Mouse (Mus musculus) forebrain, embryonic 15.5 days (tissue): Measurements from ENCODE around the gene Ap1g1. TPM values are rescaled to one million over a fixed set of nuclear protein-coding genes. Genes with fewer than 3 reads are reported as not detected.
"Not testable (repeated sequence)": the region's sequence is repeated elsewhere in the genome, so short reads cannot be mapped to it uniquely, and the experiment has no call there.

ENCODE experiments used
- ATAC-seq: fragments of 200-750 bp; cut with Nextera tagmentation; replicated peaks from 2 replicates; pipeline ENCODE4 v1.8.0; 2017; ENCODE audit warnings: mild to moderate bottlenecking, moderate TSS enrichment, moderate library complexity
- H3K27ac ChIP-seq: fragments of 300-500 bp; sonication (generic); replicated peaks from 2 replicates; pipeline ENCODE4 v1.5.1; 2015; ENCODE audit warnings: mild to moderate bottlenecking, inconsistent platforms
- H3K27me3 ChIP-seq: fragments of 300-500 bp; sonication (generic); 2 replicates; pipeline ENCODE4 v1.6.1; 2015; ENCODE audit warnings: inconsistent platforms
- H3K36me3 ChIP-seq: fragments of 300-500 bp; sonication (generic); 2 replicates; pipeline ENCODE4 v1.6.1; 2015; ENCODE audit warnings: mild to moderate bottlenecking, inconsistent platforms
- H3K4me1 ChIP-seq: fragments of 300-500 bp; sonication (generic); 2 replicates; pipeline ENCODE4 v1.6.1; 2015; ENCODE audit warnings: inconsistent platforms
- H3K4me2 ChIP-seq: fragments of 300-500 bp; sonication (generic); replicated peaks from 2 replicates; pipeline ENCODE4 v1.6.1; 2015; ENCODE audit warnings: mild to moderate bottlenecking, inconsistent platforms
- H3K4me3 ChIP-seq: fragments of 300-500 bp; sonication (generic); 2 replicates; pipeline ENCODE4 v1.5.1; 2015; ENCODE audit warnings: mild to moderate bottlenecking, inconsistent platforms
- H3K9ac ChIP-seq: fragments of 300-500 bp; sonication (generic); replicated peaks from 2 replicates; pipeline ENCODE4 v1.6.1; 2015; ENCODE audit warnings: mild to moderate bottlenecking, inconsistent platforms
- H3K9me3 ChIP-seq: fragments of 300-500 bp; sonication (generic); 2 replicates; pipeline ENCODE4 v1.6.1; 2016; ENCODE audit warnings: inconsistent platforms
- WGBS: fragments of 180-500 bp; shearing (Covaris S2); methylation state at CpG from one replicate; pipeline ENCODE4 v1.1.7; 2015; ENCODE audit warnings: mixed read lengths; 5-methylcytosine and 5-hydroxymethylcytosine counted together
- polyA plus RNA-seq: library from polyadenylated mRNA; unstranded; fragments of >200 nt; fragmentation: Nextera tagmentation; extraction: Ambion mirVana; gene quantifications from 2 replicates; pipeline ENCODE4 v1.2.1, GENCODE M21; 2015

Gene Ap1g1
- polyA plus RNA-seq, 1 experiment from 2014 or later, result 51.8 TPM

DNA sequence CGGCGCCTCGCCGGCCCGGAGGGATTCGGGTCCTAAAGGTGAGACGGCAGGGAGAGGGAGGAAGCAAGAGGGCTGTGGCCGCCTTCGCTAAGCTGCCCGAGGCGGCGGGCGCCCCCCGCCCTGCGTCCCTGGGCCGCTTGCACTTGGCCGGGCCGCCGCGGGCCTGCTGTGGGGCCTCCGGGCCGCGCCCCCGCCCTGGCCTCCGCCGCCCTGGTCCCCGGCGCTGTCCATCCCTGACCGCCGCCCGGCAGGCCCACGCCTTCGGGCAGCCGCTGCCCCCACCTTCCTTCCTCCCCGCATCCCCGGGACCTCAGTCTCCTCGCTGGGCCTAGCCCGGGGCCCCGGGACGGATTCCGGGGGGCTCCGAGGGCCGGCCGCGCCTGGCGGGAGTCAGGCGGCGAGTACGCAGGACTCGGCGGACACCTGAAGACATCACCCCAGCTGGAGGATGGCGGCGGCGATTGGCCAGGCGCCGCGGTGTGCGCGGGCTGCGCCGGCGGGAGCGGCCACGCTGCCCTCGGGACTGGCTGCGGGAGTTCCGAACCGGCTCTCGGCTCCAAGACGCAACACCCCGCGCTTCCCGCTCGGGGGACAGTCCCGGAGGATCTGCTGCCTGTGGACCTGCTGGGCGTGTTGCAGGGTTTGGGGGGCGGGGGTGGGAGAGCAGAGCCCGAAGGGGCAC, 90.5 kb downstream of the Ap1g1 start:
- H3K4me2 ChIP-seq, result peak overlapping the region; percentile 85
- no peaks in the 10 kb centered on the region for H3K9me3 ChIP-seq
- under 1% methylated on average over 72 of the region's 78 CpGs for WGBS
- no peaks in the 10 kb centered on the region for H3K27me3 ChIP-seq
- peak overlapping the region; percentile 96 for H3K9ac ChIP-seq
- H3K4me1 ChIP-seq, result peaks cover 18% of the 10 kb centered on the region
- ATAC-seq, result peak; percentile 86
- peak overlapping the region; percentile 92 for H3K27ac ChIP-seq
- 0 out of 2 replicates have a peak, but pooled peaks cover 2% of the 10 kb centered on the region for H3K36me3 ChIP-seq
- peak overlapping the region; percentile 99 for H3K4me3 ChIP-seq

DNA sequence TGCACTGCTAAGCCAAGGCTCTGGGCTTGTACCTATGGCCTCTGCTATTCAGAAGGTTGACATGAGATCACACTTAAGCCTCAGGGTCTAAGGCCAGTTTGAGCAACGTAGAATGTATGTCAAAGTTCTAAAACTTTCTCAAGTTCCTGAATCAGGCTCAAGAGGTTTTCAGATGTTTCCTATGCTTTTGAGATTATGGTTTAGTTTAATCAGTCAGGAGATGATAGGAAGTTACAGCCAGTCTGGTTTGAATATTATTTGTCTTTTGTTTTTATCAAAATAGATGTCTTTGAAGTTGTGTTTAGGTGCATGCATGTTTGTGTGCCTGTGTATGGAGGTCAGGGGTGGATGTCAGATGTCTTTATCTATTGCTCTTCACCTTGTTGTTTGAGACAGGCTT, 92.7 kb downstream of the Ap1g1 start:
- 88% methylated on average over 1 of the region's 1 CpGs for WGBS

DNA sequence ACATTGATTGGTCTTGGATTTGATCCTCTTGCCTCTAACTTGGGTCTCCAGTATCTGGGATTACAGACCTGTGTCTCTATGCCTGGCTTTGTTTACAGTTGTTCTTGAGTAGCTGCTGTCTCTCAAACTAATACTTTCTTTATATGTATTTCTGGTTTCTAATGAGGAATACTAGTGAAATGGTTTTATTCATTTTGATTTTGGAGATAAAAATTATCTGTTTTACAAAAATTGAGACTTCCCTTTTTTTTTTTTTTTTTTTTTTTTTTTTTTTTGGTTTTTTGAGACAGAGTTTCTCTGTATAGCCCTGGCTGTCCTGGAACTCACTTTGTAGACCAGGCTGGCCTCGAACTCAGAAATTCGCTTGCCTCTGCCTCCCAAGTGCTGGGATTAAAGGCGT, 95.4 kb downstream of the Ap1g1 start:
- H3K4me2 ChIP-seq, H3K9ac ChIP-seq, H3K27ac ChIP-seq, H3K4me3 ChIP-seq, H3K9me3 ChIP-seq, ATAC-seq, H3K27me3 ChIP-seq: not testable (repeated sequence)
- WGBS, result 88% methylated on average over 3 of the region's 3 CpGs
- peaks cover 13% of the 10 kb centered on the region; the same call in 1 of the 2 replicates for H3K36me3 ChIP-seq
- H3K4me1 ChIP-seq, result peaks cover 13% of the 10 kb centered on the region

More for the DNA sequence above, 92.7 kb downstream of the Ap1g1 start:
- Histone ChIP-seq H3K4me2 (no peak overlapping the region), H3K27me3 (no peaks in the 10 kb centered on the region), H3K27ac (no peak overlapping the region), H3K9me3 (no peaks in the 10 kb centered on the region), H3K4me3 (no peak overlapping the region), H3K9ac (no peak overlapping the region), H3K36me3 (0 out of 2 replicates have a peak, but pooled peaks cover 2% of the 10 kb centered on the region), H3K4me1 (peaks cover 18% of the 10 kb centered on the region)
- ATAC-seq, result no peak

DNA sequence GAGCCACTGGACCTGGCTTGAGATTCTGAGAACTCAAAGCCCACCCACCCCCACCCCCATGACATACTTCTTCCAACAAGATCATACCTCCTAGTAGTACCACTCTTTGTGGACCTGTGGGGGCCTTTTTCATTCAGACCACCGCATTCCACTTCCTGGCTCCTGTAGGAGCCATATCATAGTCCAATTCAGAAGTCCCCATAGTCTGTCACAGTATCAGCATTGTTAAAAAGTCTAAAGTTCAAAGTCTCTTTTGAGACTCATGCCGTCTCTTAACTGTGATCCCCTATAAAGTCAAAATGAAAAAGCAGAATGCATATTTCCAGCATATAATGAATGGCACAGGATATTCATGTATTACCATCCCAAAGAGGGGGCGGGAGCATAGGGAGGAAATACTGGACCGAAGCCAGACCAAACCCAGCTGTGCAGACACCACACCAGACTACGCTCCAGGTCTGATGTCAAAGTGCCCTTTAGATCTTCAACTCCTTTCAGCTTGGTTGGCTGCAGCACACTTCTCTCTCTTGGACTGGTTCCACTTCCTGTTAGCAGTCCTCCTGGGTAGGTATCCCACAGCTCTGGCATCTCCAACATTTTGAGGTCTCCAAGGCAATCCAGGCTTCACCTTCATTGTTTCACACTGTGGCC, 101.8 kb downstream of the Ap1g1 start:
- no peaks in the 10 kb centered on the region for H3K27me3 ChIP-seq
- peaks cover 23% of the 10 kb centered on the region; the same call in 1 of the 2 replicates for H3K36me3 ChIP-seq
- no peak overlapping the region for H3K4me3 ChIP-seq
- H3K9me3 ChIP-seq, result no peaks in the 10 kb centered on the region
- H3K27ac ChIP-seq, result no peak overlapping the region
- WGBS, result 94% methylated on average over 5 of the region's 5 CpGs
- no peaks in the 10 kb centered on the region for H3K4me1 ChIP-seq
- H3K9ac ChIP-seq, result no peak overlapping the region
- no peak overlapping the region for H3K4me2 ChIP-seq
- no peak for ATAC-seq

GRCm38 (mm10) chr8:109885294-109885693, 106.9 kb downstream of the Ap1g1 start:
- ATAC-seq, result no peak

GRCm38 (mm10) chr8:109889211-109889610, 110.9 kb downstream of the Ap1g1 start:
- no peaks in the 10 kb centered on the region for H3K36me3 ChIP-seq
- H3K4me3 ChIP-seq, result no peak overlapping the region
- no peak overlapping the region for H3K4me2 ChIP-seq
- H3K4me1 ChIP-seq, result no peaks in the 10 kb centered on the region
- H3K27me3 ChIP-seq, result no peaks in the 10 kb centered on the region
- 100% methylated on average over 1 of the region's 1 CpGs for WGBS
- no peaks in the 10 kb centered on the region for H3K9me3 ChIP-seq
- H3K9ac ChIP-seq, result no peak overlapping the region
- ATAC-seq, result no peak
- H3K27ac ChIP-seq, result no peak overlapping the region

More at GRCm38 (mm10) chr8:109885294-109885693, 106.9 kb downstream of the Ap1g1 start:
- H3K27me3 ChIP-seq, result no peaks in the 10 kb centered on the region
- H3K4me1 ChIP-seq, result no peaks in the 10 kb centered on the region
- no peak overlapping the region for H3K4me2 ChIP-seq
- H3K9me3 ChIP-seq, result no peaks in the 10 kb centered on the region
- H3K4me3 ChIP-seq, result no peak overlapping the region
- H3K27ac ChIP-seq, result no peak overlapping the region
- no peak overlapping the region for H3K9ac ChIP-seq
- H3K36me3 ChIP-seq, result 0 out of 2 replicates have a peak, but pooled peaks cover 11% of the 10 kb centered on the region

DNA sequence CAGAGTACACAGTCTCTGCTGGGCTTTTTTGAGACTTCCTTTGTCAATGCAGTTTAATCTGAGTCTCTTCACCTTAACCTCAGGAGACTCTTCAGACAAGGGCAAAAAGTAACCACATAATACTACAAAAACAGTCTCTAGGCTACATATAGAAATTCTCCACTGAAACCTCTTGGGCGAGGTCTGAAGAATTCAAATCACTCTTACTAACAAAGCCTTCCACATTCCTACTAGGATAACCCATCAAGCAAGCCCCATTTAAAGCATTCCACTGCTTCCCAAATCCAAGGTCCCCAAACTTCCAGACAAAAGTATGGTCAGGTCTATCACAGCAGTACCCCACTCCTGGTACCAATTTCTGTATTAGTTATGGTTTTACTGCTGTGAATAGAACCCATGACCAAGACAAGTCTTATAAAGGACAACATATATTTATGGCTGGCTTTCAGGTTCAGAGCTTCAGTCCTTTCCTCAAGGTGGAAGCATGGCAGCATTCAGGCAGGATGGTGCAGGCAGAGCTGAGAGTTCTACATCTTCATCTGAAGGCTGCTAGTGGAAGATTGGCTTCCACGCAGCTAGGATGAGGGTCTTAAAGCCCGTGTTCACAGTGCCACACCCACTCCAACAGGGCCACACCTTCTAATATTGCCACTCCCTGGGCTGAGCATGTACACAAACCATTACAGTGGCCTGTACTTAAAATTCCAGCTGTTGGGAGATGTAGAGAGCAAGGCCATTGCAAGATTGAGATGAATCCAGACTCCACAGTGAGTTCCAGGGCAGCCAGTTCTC, 112.6 kb downstream of the Ap1g1 start:
- ATAC-seq, result no peak
- Histone ChIP-seq H3K27me3 (no peaks in the 10 kb centered on the region), H3K4me1 (no peaks in the 10 kb centered on the region), H3K9me3 (no peaks in the 10 kb centered on the region), H3K9ac (no peak overlapping the region), H3K36me3 (no peaks in the 10 kb centered on the region), H3K4me2 (no peak overlapping the region), H3K27ac (no peak overlapping the region), H3K4me3 (no peak overlapping the region)
- 95% methylated on average over 3 of the region's 3 CpGs for WGBS

DNA sequence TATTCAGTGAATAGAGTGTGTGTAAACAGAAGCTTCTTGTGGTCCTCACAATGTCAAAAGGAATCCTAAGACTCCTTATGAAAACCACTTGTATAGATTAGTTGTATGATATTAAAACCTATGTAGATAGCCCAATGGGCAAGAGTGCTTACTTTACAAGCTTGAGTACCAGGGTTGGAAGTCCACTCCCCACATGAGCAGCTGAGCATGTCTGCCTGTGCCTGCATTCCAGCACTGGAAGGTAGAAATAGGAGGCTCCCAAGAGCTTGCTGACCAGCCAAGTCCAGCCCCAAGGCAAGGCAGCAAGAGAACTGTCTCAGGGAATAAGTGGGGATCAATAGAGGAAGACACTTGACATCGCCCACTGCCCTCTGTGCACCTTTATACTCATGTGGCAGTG, 116.3 kb downstream of the Ap1g1 start:
- Histone ChIP-seq H3K27ac (no peak overlapping the region), H3K4me2 (no peak overlapping the region), H3K9ac (no peak overlapping the region), H3K9me3 (no peaks in the 10 kb centered on the region), H3K4me3 (no peak overlapping the region), H3K4me1 (no peaks in the 10 kb centered on the region), H3K36me3 (no peaks in the 10 kb centered on the region), H3K27me3 (no peaks in the 10 kb centered on the region)
- ATAC-seq, result no peak
- WGBS, result 95% methylated on average over 1 of the region's 1 CpGs

- no peak for ATAC-seq
- Histone ChIP-seq H3K36me3 (no peaks in the 10 kb centered on the region), H3K9me3 (no peaks in the 10 kb centered on the region), H3K4me2 (no peak overlapping the region), H3K4me1 (no peaks in the 10 kb centered on the region), H3K4me3 (no peak overlapping the region), H3K9ac (no peak overlapping the region), H3K27me3 (no peaks in the 10 kb centered on the region), H3K27ac (no peak overlapping the region)
- 96% methylated on average over 12 of the region's 12 CpGs for WGBS
These were observed 117.0 kb downstream of the Ap1g1 start for GRCm38 (mm10) chr8:109895355-109895754.

GRCm38 (mm10) chr8:109902379-109902778, 124.0 kb downstream of the Ap1g1 start:
- H3K4me1 ChIP-seq, result peaks cover 14% of the 10 kb centered on the region

GRCm38 (mm10) chr8:109903909-109904469, 125.6 kb downstream of the Ap1g1 start:
- no peak overlapping the region for H3K4me3 ChIP-seq
- no peak overlapping the region for H3K4me2 ChIP-seq
- H3K27me3 ChIP-seq, result no peaks in the 10 kb centered on the region
- peaks cover 8% of the 10 kb centered on the region for H3K36me3 ChIP-seq
- 68% methylated on average over 10 of the region's 10 CpGs for WGBS
- H3K9ac ChIP-seq, result no peak overlapping the region
- ATAC-seq, result no peak
- peak overlapping the region; percentile 60 for H3K27ac ChIP-seq
- H3K4me1 ChIP-seq, result peaks cover 14% of the 10 kb centered on the region
- H3K9me3 ChIP-seq, result no peaks in the 10 kb centered on the region

More at GRCm38 (mm10) chr8:109902379-109902778, 124.0 kb downstream of the Ap1g1 start:
- no peak overlapping the region for H3K4me2 ChIP-seq
- H3K9me3 ChIP-seq, result no peaks in the 10 kb centered on the region
- no peak for ATAC-seq
- H3K36me3 ChIP-seq, result no peaks in the 10 kb centered on the region
- no peak overlapping the region for H3K27ac ChIP-seq
- H3K9ac ChIP-seq, result no peak overlapping the region
- no peaks in the 10 kb centered on the region for H3K27me3 ChIP-seq
- H3K4me3 ChIP-seq, result no peak overlapping the region
